Mouse (Mus musculus): ENCODE measurements at regions not wholly inside any gene's neighbourhood (a gene's known extent, or its start where the extent isn't known, plus 50 kb on each side); places are given as distances from the start of the nearest gene placed in this dataset.
A peak's percentile ranks its signal among the peaks of the same experiment; 100 is the strongest.

DNA sequence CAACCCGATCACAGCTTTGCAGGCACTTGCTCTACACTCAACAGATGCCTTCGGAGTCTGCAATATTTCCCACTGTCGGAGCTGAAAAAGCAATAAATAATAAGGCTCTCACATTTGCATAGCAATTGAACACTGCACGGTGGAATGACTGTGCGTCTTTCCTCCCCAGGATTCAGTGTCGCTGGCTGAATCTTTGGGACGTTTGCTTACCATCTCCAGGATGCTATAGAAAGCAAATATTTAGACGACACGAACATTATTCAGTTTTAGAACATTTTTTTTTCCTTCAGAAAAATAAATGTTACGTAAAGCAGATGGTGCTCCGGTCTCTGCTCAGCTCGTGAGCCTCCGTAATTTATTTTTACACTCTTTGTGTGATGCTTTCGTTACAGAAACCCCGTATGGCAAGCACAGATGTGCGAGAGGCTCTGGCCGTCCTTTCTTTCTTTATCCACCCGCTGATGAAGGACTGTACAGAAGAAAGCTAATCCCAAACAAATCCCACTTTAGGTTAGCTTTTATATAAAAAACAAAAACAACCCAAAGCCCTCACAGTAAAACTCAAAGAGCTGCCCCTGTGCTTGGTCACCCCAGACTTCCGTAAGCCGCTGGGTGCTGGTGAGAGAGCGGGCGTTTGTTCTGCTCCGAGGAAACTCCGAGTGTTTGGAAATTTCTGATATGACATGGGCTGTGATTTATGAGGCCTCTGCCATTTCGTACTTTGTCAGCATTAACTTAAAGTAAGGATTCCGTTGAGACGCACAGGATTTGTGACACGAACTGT is 464.3 kb downstream of the Ajap1 start:
- no peak for DNase-seq (ENCODE audit: low spot score)

DNA sequence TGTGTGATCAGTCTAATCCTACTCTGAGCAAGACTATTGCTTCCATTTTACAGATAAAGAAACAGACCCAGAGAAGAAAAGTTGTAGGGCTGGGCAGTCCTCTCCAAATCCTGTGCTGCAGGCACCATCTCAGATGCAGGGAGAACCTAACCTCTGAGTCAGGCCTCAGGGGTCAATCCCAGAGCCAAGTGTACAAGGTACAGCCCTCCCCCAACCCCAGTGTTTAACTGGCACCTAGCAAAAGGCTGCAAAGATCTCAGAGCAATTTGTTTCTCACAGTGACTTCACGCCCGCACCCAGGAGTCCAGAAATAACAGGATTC is 464.8 kb downstream of the Ajap1 start:
- no peak for DNase-seq (ENCODE audit: low spot score)

DNA sequence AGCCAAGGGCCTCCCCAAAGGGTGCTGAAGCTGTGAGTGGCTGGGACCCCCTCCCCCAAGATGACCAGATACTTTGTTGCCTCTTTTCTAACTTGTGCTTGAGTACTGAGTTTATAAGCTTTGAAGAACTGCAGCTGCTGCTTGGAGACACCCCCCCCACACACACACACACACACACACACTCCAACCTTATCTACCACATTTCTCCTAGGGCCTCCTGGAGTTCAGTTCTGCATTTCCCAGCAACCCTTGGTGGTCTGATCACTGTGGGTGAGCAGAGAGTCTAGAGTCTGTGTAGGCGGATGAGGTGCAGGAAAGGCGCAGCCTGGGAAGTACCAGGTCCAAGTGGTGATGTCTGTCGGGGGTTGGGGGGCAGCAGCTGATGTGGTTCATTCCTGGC is 479.3 kb downstream of the Ajap1 start:
- no peak for DNase-seq (ENCODE audit: low spot score)

DNA sequence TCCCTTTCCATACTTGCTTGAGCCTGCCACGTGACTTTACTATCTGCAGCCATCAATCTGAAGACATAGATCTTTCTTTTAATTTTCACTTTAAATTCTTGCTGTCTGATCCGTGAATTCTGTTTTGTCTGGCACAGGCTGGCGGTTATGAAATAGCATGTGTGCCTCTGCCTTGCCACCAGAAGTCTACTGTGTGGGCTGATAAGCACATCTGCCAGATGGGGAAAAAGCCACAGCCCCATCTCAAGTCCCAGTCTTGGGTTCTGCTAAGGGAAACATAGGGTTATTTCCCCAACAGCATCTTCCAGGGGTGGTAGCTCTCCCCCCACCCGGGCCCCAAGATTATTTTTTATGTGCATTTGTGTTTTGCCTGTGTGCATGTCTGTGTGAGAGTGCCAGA is 480.1 kb downstream of the Ajap1 start:
- no peak for DNase-seq (ENCODE audit: low spot score)

DNA sequence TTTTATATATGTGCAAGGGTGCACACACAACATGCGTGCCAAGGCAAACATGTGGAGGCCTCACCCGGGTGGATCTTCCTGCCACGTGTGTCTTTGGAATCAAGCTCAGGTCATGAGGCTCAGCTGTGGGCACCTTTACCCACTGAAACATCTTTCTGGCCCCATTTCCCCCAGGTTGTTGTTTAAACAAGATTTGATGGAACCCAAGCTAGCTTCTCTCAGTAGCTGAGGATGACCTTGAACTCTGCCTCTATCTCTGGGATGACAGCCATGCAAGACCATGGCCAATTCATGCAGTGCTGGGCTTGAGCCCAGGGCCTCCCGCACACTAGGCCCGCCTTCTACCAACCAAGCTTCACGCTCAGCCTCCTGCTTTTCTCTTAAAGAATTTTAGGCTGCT is 480.9 kb downstream of the Ajap1 start:
- DNase-seq (ENCODE audit: low spot score): no peak

DNA sequence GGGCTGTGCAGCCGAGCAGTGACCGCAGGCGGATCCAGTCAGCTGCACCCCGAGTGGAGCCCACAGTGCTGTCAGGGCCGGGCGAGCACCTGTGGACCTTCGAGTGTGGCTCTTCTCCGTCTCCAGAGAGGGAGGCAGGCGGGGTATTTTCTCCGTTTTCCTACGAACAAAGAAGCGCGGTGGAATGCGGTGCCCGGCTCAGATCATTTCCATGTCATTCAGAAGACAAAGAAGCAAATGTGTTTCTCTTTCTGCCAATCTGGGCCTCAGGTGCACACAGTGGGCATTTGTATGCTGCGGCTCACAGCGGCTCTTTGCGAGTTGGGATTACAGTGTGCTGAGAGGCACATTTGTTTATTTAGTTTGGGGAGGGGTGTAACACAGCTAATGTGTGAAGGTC is 483.1 kb downstream of the Ajap1 start:
- no peak for DNase-seq (ENCODE audit: low spot score)

DNA sequence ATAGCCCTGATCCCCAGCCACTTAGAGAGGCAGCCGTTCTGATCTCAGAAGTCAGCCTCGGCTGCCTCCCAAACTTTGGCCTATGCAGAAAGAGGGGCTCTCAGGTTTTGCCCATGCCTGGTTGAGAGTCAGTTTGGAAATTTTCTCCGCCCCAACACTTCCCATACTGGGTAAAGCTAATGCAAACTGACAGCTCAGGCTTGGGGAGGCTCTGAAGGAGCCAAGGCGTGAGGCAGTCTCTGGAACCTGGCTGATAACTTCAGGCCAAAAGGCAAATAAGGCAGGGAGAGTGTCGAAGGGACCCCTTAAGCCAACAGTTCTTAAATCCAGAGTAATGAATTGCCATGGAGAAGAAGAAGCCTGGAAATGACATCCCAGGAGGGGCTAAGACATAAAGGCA is 485.4 kb downstream of the Ajap1 start:
- DNase-seq (ENCODE audit: low spot score): no peak

DNA sequence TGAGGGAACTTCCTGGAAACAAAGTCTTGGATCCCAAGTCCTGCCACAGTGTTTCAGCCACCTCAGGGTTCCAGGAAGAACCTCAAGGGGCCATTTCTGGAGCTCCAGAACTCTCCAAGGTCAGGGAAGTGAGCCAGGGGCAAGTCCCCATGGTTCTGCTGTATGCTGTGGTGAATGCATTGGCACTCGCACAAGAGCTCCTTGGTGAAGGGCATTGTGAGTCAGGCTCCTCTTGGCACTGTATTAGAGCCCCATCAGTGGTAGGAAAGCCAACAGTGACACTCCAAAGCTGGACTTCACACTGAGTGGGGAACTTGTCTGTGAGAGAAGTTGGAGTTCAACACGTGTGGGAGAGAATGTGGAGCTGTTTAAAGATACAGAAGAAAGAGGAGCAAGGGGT is 486.0 kb downstream of the Ajap1 start:
- no peak for DNase-seq (ENCODE audit: low spot score)

DNA sequence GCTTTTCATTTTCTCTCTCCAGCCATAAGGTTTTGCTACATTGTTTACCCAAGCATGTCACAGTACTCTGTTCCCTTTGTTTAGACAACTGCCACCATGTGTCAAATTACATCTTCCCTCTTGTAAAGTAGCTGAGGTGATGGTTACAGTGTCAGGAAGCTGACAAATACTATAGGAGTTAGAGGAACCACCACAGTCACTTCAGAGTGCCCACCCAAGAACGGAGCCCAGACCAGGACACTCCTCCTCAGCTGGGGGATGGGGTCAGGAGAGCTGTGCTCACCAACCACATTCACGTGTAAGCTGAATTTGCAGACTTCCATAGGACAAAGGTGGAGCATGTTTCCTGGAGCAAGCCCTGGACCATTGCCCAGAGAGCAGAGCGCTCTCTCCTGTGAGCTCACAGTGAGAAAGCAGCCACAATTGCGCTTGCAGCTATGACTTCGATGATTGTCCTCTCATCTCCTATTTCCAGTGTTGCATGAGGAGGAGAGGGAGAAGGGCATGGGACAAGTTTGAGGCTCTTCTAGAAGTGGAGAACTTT is 487.5 kb downstream of the Ajap1 start:
- DNase-seq (ENCODE audit: low spot score): no peak

DNA sequence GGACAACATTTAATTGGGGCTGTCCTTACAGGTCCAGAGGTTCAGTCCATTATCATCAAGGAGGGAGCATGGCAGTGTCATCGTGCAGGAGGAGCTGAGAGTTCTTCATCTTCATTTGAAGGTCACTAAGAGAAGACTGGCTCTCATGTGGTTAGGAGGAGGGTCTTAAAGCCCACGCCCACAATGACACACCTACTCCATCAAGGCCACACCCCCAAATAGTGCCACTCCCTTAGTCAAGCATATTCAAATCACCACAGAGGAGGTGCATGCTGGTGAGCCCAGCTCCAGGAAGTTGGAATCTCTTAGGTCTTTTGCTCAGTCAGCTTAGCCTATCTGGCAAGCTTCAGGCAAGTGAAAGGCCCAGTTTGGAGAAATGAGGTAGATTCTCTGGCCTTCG is 488.4 kb downstream of the Ajap1 start:
- DNase-seq (ENCODE audit: low spot score): no peak

DNA sequence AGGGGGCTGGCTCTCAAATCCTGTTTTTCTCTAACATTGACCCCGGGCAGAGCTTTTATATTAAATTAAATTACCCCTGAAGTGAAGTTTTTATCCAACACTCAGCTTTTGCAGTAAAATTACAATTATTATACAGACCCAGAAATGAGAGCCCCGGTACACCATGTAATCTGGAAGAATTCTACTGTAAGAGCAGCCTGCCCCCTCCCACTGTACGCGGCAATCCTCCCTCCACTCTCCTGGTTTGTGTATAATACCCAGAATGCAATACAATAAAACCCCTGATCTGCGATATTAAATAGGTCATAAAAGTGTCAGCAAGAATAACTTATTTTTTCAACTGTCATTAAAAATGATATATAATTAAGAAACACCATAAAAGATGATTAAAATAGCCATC is 492.3 kb downstream of the Ajap1 start:
- DNase-seq (ENCODE audit: low spot score): no peak

DNA sequence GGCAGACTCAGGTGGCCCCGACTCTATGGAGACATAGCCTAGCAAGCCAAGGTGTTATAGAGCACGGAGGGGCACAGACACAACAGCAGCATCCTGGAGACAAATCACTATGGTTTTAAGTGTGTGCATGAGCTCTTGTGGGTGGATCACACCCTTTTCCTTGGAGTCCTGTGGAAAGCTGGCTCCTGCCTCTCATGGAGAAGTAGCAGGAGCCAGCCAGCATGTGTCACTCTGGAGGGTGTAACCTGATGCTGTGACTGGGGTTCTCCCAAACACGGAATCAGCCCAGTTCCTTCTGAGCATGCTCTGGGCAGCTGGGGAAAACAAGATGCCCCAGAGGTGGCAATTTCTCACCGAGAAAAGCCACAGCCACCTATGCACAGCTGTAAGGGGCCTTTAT is 494.9 kb downstream of the Ajap1 start:
- no peak for DNase-seq (ENCODE audit: low spot score)

DNA sequence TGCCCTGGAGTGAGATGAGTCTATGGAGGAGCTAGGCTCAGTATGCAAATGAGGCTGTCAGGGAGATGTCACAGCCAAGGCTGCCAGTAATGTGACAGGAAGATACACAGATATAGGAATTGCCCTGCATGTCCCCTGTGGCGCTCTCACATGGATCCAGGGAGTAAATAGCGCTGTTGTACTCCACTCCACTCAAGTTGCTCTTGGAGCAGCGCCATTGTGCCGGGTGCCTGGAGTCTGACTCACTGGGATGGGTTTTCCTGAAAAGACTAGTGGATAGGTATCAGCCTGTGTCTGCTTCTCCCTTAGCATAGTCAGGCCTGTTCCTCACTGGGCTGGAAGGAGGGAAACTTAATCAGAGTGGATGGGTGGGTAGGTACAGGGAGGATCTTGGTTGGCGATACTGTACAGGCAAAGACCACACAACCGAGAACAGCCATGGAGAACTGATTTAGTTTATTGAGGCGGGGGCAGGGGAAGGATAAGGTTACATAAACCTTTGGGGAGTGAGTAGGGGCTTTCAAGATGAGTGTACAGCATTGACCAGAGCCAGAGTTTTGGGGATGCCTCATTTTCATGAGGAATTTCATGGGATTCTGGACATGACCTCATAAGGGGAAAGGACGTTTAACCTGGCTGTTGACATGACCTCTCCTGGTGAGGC is 497.5 kb upstream of the Kcnab2 start:
- no peak for DNase-seq (ENCODE audit: low spot score)

DNA sequence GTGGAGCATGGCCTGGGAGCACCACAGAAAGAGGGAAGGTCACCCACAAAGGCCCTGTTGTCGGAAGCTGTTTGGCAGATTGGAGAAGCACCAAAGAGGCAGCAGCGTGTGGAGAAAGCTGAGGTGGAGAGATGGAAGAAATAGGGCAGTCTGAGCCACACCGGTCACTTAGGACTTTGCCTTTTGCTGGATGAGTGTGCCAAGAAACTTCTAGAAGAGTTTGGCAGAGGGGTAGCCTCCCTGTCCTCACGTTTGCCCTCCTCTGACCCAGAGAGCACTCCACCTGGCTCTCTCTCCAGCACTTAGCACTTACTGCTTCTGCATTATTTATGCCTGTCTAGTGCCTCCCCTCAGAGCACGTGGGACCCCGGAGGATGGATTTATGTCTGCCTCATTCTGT is 485.3 kb upstream of the Kcnab2 start:
- DNase-seq (ENCODE audit: low spot score): no peak

DNA sequence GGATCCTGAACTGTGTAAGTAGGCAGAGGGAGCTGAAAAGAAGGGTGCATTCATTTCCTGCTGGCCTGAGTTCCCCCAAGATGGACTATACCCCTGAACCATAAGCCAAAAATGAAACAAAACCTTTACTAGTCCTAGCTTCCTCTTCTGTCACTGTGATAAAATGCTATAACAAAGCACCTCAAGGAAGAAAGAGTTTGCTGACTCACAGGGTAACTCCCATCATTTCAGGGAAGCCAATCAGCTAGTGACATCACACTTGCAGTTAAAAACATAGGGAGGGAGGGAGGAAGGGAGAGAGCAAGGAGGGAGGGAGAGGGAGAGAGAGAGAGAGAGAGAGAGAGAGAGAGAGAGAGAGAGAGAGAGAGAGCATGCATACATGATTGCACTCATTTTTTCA is 484.5 kb upstream of the Kcnab2 start:
- no peak for DNase-seq (ENCODE audit: low spot score)

DNA sequence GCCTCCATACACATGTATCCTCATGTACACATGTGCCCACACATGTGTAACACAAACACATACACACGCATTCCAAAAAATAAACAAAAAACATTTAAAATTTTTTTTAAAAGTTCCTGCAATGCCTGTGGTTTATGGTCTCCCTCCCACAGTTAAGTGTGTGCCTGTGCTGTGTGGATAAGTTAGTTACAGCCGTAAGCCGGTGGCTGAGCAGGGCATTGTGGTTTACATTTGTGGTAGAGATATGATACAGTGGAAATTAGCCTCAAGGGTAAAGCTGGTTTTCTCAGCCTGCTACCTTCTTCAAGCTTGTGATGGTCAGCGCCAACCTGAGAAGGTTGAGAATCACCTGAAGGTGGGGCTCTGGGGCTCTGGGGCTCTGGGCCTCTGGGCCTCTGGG is 484.0 kb upstream of the Kcnab2 start:
- no peak for DNase-seq (ENCODE audit: low spot score)

DNA sequence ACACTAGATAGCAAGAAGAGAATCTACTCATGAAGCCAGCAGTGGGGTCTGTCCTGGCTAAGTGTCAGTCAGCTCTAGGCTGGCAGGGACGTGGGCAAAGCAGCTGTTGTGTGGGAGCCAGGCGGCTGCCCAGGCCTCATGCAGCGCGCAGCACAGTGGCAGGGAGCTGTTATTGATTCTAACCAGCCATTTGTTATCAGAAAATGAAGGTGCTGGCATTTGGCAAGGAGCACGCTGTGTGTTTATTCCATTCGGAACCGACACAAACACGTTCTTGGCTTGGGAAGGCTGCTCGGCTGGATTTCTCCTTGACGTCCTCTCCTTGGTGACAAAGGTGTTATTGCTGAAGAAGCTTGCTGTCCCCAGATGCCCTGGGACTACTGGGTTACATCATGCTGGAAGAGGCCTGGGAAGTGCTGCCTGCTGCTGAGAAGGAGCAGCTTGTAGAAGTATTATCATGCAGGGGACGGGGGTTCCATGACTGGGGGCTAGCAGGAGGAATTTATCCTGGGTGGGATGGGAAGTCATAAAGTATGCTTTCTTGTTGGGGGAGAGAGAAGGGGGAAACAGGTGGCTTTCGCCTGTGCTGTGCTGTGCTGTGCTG is 482.1 kb upstream of the Kcnab2 start:
- DNase-seq (ENCODE audit: low spot score): no peak

DNA sequence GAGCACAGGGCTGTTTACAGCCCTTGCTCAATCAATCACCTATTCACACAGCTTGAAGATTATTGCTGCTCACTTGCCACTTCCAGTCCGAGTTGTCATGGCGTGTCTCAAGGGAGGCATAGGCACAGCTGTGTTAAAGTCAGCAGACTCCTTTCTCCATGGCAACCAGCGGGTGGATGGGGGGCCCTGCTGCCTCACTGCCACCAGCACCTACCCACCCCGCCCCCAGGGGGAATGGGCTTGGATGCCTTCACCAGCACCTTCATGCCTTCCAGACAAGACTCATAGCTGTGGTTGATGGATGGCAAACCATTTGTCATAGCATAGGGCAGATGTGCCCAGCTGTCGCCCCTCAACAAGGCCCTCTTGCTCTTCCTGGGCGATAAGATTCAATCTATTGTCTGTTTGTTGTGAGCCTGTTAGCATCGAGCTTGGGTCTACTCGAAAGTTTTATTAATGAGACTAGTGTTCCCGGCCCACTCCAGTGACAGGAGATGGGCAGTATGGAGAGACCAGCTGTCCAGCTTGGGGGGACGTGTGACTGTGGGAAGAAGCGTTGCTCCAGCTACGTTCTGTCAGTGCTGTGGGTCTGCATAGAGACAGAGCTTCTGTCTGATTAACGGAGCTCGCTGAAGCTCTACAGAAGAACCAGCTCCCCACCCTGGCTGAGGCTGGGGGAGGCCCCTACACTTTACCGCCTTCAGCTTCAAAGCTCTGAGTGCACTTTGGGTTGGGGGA is 475.7 kb upstream of the Kcnab2 start:
- peak; percentile 8 for DNase-seq (ENCODE audit: low spot score)

DNA sequence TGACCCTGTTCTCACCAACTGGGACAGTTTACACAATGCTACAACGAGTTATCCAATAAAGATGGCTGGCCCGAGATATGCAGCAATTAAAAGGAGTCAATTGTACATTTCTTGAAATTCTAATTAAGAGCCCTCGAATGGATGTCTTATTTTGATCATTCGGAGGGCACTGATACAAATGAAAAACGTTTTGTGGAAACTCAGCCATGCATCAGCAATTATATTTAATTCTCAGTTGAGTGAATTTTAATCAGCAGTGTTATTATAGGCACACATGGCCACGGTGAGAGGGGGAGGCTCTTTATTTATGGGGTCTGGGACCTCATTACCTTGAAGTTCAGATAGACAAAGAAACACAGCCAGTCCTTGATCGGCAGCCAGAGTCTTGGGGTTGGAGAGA is 471.3 kb upstream of the Kcnab2 start:
- no peak for DNase-seq (ENCODE audit: low spot score)

DNA sequence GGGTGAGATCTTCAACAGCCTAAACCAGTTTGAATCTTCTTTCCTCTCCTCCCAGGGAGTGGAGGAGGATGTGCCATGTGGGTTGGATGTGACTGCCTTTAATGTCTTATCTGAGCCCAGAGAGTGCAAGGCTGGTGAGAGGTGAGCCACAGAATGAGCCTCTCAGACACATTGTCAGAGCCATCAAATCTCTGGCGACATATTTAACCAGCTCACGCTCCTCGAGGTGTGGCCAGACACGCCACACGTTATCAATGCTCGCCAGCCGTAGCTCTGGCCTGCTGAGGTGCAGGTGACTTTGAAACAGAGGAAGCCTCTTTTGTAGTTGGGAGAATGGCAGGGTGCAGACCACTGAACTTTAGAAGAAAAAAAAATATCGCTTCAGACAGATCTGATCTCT is 463.5 kb upstream of the Kcnab2 start:
- DNase-seq (ENCODE audit: low spot score): no peak

DNA sequence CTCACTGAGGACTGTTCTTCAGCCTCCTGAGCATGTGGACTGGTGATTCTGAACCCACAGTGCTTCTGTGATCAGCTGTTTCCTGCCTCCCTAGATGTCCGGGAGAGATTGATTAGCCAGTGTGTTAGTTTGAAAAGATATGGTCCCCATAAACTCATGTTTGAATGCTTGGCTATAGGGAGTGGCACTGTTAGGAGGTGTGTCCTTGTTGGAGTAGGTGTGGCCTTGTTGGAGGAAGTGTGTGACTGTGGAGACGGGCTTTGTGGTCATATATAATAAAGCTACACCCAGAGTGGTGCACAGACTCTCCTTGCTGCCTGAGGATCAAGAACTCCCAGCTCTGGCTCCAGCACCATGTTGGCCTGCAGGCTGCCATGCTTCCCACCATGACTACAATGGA is 458.9 kb upstream of the Kcnab2 start:
- no peak for DNase-seq (ENCODE audit: low spot score)

DNA sequence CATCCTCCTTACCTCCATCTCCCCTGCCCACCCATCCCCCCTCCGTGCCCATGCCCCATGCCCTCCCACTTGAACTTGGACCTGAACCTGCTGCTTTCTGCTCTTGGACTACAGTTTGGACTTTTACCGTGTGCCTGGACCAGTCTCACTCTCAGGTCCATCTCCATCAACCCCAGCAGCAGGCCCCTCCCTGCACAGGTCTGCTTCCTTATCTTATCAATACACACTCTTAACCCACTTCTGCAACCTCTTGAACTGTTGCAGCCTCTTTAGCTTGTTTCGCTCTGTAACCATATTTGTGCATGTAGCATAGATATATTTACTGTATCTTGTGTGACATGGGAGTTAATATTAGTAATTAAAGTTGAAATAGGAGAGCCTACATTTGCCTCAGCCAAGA is 457.8 kb upstream of the Kcnab2 start:
- no peak for DNase-seq (ENCODE audit: low spot score)
